Mouse (Mus musculus): Measurements from ENCODE around the gene Mapt. TPM values are rescaled to one million over a fixed set of nuclear protein-coding genes. Genes with fewer than 3 reads are reported as not detected.
A peak's percentile ranks its signal among the peaks of the same experiment; 100 is the strongest.

The Mapt gene
- polyA plus RNA-seq, 1 experiment: 0.94 TPM

DNA sequence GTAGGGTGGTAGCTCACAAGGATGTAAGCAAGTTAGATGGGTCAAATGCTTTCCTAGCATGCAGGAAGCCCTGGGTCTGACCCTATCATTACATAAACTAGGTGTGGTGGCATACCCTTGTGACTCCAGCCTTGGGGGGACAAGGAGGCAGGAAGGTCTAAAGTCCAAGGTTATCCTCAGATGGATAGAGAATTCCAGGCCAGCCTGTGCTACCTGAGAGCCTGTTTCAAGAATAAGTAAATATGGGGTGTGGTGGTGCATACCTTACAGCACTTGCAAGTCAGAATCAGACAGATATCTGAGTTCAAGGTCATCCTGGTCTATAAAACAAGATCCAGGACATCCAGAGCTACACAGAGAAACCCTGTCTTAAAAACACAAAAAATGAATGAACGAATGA, 96.3 kb downstream of the Mapt start:
- Histone ChIP-seq H3K27me3 (ENCODE audit: control insufficient read depth, insufficient read depth, low read length) (no peaks in the 10 kb centered on the region), H3K4me1 (ENCODE audit: control insufficient read depth, insufficient read depth, low read length) (no peaks in the 10 kb centered on the region), H3K27ac (ENCODE audit: control insufficient read depth, insufficient read depth, low read depth, low read length) (no peak overlapping the region), H3K4me3 (ENCODE audit: control insufficient read depth, low read depth, low read length) (no peak overlapping the region), H3K36me3 (ENCODE audit: control insufficient read depth, insufficient read depth, low read length) (no peaks in the 10 kb centered on the region)
- TF ChIP-seq POLR2A (IDR thresholded peaks at IDR 0.05; ENCODE audit: control insufficient read depth, low read depth, low read length) (no peak), CTCF (IDR thresholded peaks at IDR 0.05; ENCODE audit: control insufficient read depth, insufficient read depth, insufficient replicate concordance, low read depth, low read length) (no peak)

DNA sequence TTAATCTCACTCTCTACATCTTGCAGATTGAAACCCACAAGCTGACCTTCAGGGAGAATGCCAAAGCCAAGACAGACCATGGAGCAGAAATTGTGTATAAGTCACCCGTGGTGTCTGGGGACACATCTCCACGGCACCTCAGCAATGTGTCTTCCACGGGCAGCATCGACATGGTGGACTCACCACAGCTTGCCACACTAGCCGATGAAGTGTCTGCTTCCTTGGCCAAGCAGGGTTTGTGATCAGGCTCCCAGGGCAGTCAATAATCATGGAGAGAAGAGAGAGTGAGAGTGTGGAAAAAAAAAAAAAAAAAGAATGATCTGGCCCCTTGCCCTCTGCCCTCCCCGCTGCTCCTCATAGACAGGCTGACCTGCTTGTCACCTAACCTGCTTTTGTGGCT, 96.8 kb downstream of the Mapt start:
- H3K27ac ChIP-seq (ENCODE audit: control insufficient read depth, insufficient read depth, low read depth, low read length): no peak overlapping the region
- no peaks in the 10 kb centered on the region for H3K36me3 ChIP-seq (ENCODE audit: control insufficient read depth, insufficient read depth, low read length)
- H3K4me3 ChIP-seq (ENCODE audit: control insufficient read depth, low read depth, low read length): no peak overlapping the region
- no peaks in the 10 kb centered on the region for H3K27me3 ChIP-seq (ENCODE audit: control insufficient read depth, insufficient read depth, low read length)
- TF ChIP-seq POLR2A (IDR thresholded peaks at IDR 0.05; ENCODE audit: control insufficient read depth, low read depth, low read length): no peak
- TF ChIP-seq CTCF (IDR thresholded peaks at IDR 0.05; ENCODE audit: control insufficient read depth, insufficient read depth, insufficient replicate concordance, low read depth, low read length): no peak
- no peaks in the 10 kb centered on the region for H3K4me1 ChIP-seq (ENCODE audit: control insufficient read depth, insufficient read depth, low read length)

DNA sequence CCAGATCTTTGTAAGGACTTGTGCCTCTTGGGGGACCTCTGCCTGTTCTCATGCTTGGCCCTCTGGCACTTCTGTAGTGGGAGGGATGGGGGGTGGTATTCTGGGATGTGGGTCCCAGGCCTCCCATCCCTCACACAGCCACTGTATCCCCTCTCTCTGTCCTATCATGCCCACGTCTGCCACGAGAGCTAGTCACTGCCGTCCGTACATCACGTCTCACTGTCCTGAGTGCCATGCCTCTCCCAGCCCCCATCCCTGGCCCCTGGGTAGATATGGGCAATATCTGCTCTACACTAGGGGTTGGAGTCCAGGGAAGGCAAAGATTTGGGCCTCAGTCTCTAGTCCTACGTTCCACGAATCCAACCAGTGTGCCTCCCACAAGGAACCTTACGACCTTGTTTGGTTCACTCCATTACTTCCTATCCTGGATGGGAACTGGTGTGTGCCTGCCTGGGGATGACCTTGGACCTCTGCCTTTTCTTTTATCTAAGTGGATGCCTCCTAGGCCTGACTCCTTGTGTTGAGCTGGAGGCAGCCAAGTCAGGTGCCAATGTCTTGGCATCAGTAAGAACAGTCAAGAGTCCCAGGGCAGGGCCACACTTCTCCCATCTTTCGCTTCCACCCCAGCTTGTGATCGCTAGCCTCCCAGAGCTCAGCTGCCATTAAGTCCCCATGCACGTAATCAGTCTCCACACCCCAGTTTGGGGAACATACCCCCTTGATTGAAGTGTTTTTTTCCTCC, 98.2 kb downstream of the Mapt start:
- 0 out of 2 replicates have a peak overlapping the region, but pooled peaks have one; percentile 30 for H3K27ac ChIP-seq (ENCODE audit: control insufficient read depth, insufficient read depth, low read depth, low read length)
- H3K36me3 ChIP-seq (ENCODE audit: control insufficient read depth, insufficient read depth, low read length): no peaks in the 10 kb centered on the region
- TF ChIP-seq CTCF (IDR thresholded peaks at IDR 0.05; ENCODE audit: control insufficient read depth, insufficient read depth, insufficient replicate concordance, low read depth, low read length) (no peak), POLR2A (IDR thresholded peaks at IDR 0.05; ENCODE audit: control insufficient read depth, low read depth, low read length) (no peak)

DNA sequence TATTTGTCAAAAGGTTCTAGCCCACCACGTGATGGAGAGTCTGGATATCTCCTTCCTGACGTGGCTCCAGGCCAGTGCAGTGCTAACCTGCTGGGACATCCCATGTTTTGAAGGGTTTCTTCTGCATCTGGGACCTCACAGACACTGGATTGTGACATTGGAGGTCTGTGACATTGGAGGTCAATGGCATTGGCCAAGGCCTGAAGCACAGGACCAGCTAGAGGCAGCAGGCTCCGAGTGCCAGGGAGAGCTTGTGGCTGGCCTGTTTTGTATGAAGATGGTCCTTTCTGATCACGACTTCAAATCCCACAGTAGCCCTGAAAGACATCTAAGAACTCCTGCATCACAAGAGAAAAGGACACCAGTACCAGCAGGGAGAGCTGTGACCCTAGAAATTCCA, 99.0 kb downstream of the Mapt start:
- peak overlapping the region; percentile 51 for H3K27ac ChIP-seq (ENCODE audit: control insufficient read depth, insufficient read depth, low read depth, low read length)
- TF ChIP-seq POLR2A (IDR thresholded peaks at IDR 0.05; ENCODE audit: control insufficient read depth, low read depth, low read length) (peak; percentile 55; the same call in 1 of the 2 replicates), CTCF (IDR thresholded peaks at IDR 0.05; ENCODE audit: control insufficient read depth, insufficient read depth, insufficient replicate concordance, low read depth, low read length) (no peak)
- H3K4me1 ChIP-seq (ENCODE audit: control insufficient read depth, insufficient read depth, low read length): no peaks in the 10 kb centered on the region
- H3K27me3 ChIP-seq (ENCODE audit: control insufficient read depth, insufficient read depth, low read length): no peaks in the 10 kb centered on the region
- peak overlapping the region; percentile 59 for H3K4me3 ChIP-seq (ENCODE audit: control insufficient read depth, low read depth, low read length)
- H3K36me3 ChIP-seq (ENCODE audit: control insufficient read depth, insufficient read depth, low read length): no peaks in the 10 kb centered on the region

More for the DNA sequence above, 98.2 kb downstream of the Mapt start:
- H3K4me3 ChIP-seq (ENCODE audit: control insufficient read depth, low read depth, low read length): peak overlapping the region; percentile 82
- no peaks in the 10 kb centered on the region for H3K27me3 ChIP-seq (ENCODE audit: control insufficient read depth, insufficient read depth, low read length)
- H3K4me1 ChIP-seq (ENCODE audit: control insufficient read depth, insufficient read depth, low read length): no peaks in the 10 kb centered on the region

DNA sequence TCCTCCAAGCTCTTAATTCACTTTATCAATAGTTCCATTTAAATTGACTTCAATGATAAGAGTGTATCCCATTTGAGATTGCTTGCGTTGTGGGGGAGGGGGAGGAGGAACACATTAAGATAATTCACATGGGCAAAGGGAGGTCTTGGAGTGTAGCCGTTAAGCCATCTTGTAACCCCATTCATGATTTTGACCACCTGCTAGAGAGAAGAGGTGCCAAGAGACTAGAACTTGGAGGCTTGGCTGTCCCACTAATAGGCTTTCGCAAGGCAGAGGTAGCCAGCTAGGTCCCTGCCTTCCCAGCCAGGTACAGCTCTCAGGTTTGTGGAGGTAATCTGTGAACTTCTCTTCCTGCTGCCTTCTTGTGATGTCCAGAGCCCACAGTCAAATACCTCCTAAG, 100.0 kb downstream of the Mapt start:
- no peaks in the 10 kb centered on the region for H3K36me3 ChIP-seq (ENCODE audit: control insufficient read depth, insufficient read depth, low read length)
- no peaks in the 10 kb centered on the region for H3K27me3 ChIP-seq (ENCODE audit: control insufficient read depth, insufficient read depth, low read length)
- H3K27ac ChIP-seq (ENCODE audit: control insufficient read depth, insufficient read depth, low read depth, low read length): no peak overlapping the region
- TF ChIP-seq POLR2A (IDR thresholded peaks at IDR 0.05; ENCODE audit: control insufficient read depth, low read depth, low read length) (no peak), CTCF (IDR thresholded peaks at IDR 0.05; ENCODE audit: control insufficient read depth, insufficient read depth, insufficient replicate concordance, low read depth, low read length) (no peak)
- H3K4me3 ChIP-seq (ENCODE audit: control insufficient read depth, low read depth, low read length): peak overlapping the region; percentile 49
- no peaks in the 10 kb centered on the region for H3K4me1 ChIP-seq (ENCODE audit: control insufficient read depth, insufficient read depth, low read length)

DNA sequence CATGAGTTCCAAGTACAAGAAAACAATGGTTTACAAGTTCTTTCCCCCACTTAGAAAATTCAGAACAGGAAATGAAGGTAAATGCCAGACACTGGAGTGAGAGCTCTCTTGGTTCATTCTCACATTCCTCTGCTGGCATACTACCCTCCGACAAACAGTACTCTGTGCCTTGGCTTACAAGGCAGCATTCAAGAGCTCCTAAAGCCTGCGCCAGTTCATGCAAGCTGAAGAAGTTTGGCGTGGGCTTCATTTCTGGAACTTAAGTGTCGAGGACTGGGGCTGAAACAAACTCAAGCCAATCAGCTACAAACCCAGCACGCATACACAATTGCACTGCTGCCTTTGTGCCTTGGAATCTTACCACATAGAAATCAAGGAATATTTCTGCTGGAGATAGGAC, 100.9 kb downstream of the Mapt start:
- no peak for TF ChIP-seq POLR2A (IDR thresholded peaks at IDR 0.05; ENCODE audit: control insufficient read depth, low read depth, low read length)
- TF ChIP-seq CTCF (IDR thresholded peaks at IDR 0.05; ENCODE audit: control insufficient read depth, insufficient read depth, insufficient replicate concordance, low read depth, low read length): no peak
- Histone ChIP-seq H3K27me3 (ENCODE audit: control insufficient read depth, insufficient read depth, low read length) (no peaks in the 10 kb centered on the region), H3K4me3 (ENCODE audit: control insufficient read depth, low read depth, low read length) (no peak overlapping the region), H3K27ac (ENCODE audit: control insufficient read depth, insufficient read depth, low read depth, low read length) (no peak overlapping the region), H3K36me3 (ENCODE audit: control insufficient read depth, insufficient read depth, low read length) (no peaks in the 10 kb centered on the region), H3K4me1 (ENCODE audit: control insufficient read depth, insufficient read depth, low read length) (no peaks in the 10 kb centered on the region)

DNA sequence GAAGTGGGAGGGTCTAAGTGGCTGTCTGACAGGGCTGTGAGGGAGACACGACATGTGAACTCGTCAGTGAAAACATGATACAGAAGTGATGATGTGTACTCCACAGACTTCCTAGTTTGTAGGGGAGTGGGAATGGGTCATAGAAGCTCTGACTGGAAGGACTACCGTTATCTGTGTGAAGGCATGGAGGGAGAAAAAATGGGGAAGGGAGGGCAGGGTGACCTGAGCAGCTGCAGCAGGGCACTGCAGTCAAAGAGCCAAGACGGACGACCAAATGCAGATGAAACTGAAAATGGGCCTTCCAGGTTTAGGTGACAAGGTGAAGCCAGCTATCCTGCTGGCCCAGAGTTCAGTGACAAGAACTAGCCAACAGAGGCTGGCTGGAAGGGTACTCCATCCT, 102.9 kb downstream of the Mapt start:
- Histone ChIP-seq H3K4me3 (ENCODE audit: control insufficient read depth, low read depth, low read length) (no peak overlapping the region), H3K27me3 (ENCODE audit: control insufficient read depth, insufficient read depth, low read length) (no peaks in the 10 kb centered on the region), H3K27ac (ENCODE audit: control insufficient read depth, insufficient read depth, low read depth, low read length) (no peak overlapping the region), H3K4me1 (ENCODE audit: control insufficient read depth, insufficient read depth, low read length) (no peaks in the 10 kb centered on the region), H3K36me3 (ENCODE audit: control insufficient read depth, insufficient read depth, low read length) (no peaks in the 10 kb centered on the region)
- TF ChIP-seq POLR2A (IDR thresholded peaks at IDR 0.05; ENCODE audit: control insufficient read depth, low read depth, low read length) (no peak), CTCF (IDR thresholded peaks at IDR 0.05; ENCODE audit: control insufficient read depth, insufficient read depth, insufficient replicate concordance, low read depth, low read length) (no peak)

Measured in testis, adult 2 months (tissue).